Mouse (Mus musculus): ENCODE results near the gene Zbtb38.

DNA sequence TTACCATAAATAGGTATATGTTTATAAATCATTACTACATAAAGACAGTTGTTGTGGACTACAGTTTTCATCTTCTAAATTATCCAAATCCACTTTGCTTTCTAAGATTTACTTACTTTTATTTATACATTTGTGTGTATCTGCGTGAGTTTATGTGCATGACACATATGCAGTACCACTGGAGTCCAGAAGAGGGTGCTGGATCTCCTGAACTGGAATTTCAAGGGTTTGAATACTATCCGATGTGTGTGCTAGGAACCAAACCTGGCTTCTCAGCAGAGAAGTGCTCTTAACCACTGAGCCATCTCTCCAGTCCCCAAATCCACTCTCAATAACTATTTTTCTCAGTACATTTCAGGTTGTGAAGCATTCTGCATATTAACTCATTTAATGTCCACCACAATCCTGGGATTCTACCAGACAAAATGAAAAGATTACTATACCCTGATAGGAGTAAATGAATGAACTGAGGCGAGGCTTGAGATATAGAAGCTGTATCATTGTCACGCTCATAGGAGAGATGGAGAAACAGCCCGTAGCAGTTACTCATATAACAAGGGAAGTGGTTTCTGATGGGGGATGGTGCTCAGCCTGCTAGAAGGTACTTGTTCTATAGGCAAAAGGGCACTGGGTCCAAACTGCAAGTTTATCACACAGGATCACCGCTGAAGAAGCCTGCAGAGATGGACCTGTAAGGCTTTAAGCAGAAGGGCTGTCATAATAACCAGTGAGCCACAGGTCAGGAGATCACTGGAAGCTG, 53.2 kb downstream of the Zbtb38 start:
- TF ChIP-seq POLR2A (IDR thresholded peaks at IDR 0.05; ENCODE audit: borderline replicate concordance, extremely low read depth, insufficient read depth, insufficient read length, poor library complexity, severe bottlenecking) (no peak), CTCF (IDR thresholded peaks at IDR 0.05; ENCODE audit: borderline replicate concordance, extremely low read depth, insufficient read depth, insufficient read length) (peak; percentile 6; the same call in 1 of the 2 replicates)

All from brain, embryonic 14.5 days (tissue).